Mouse (Mus musculus) megakaryocyte, adult 5-6 weeks (primary cell): ENCODE data around the gene Rbfox3. TPM values are rescaled to one million over a fixed set of nuclear protein-coding genes. Genes with fewer than 3 reads are reported as not detected.

Source experiments
- ATAC-seq: 2 replicates; pipeline ENCODE4 v1.8.0; 2016; ENCODE audit warnings: mild to moderate bottlenecking, inconsistent platforms; ENCODE audit not compliant: poor library complexity, severe bottlenecking
- total RNA-seq, 2 experiments: library from RNA; stranded (forward) in 1 of 2; stranded (reverse) in 1 of 2; fragments of 153-499, 151-499 nt in 1 of 2; fragments of 221-1000, 200-1000 nt in 1 of 2; gene quantifications; 2 replicates each; pipeline versions ENCODE4 v1.2.3 to v1.2.4; 2015 to 2017

Gene Rbfox3
- total RNA-seq, 2 experiments from 2014 or later = not detected

DNA sequence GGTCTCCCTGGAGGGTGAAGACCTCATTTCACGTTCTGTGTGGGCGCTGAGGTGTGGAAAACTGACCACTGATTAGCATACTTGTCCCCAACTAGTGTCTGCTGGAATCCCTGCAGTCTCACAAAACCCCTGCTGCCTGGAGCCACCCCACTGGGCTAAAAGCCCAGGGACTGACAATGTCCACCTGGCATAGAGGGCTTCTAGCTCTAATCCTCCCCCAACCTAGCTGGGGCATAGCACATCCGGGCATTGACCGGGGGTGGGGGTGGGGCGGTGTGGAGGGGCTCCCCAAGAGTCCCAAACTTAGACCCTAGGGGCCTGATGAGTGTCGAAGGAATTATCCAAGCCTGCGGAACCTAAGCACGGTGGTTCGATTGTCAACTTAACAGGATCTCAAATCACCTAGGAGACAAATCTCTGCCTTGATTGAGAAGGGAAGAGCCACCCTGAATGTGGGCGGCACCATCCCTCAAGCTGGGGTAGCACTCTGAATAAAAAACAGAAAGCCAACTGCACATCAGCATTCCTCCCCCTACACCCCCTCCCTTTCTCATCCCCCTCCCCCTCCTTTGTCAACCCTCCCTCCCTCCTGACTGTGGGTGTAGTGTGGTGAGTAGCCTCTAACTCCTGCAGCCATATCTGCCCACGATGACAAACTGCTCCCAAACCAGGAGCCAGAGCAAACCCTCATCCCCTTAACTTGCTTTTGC, 29.5 kb downstream of the Rbfox3 start:
- ATAC-seq = no peak

DNA sequence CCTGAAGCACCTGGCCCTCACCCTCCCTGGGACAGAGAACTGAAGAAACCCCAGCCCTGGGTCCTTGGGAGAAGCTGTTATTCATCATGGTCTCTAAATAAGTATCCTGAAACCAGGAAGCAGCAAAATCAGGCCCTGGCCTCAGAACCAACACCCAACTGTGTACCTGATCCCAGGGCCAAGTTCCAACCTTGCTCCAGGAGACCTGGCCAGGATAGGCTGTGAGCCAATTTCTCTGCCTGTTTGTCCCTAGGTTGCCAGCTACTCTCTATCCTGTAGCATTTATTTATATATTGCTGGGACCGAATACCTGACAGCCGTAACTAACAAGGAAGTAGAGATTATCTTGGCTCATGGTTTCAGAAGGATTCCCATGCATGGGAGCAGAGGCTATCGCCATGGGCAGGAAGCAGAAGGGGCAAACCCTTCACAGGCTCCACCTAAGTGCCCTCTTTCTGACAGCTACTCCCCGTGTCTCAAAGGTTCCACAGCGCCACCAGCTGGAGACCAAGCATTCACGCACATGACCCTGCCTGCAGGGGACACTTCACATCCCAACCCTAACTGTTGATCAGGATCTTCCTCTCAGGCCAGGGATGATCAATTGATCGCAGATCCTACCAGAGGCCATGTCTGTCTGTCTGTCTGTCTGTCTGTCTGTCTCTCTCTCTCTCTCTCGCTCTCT, 31.8 kb downstream of the Rbfox3 start:
- no peak for ATAC-seq

DNA sequence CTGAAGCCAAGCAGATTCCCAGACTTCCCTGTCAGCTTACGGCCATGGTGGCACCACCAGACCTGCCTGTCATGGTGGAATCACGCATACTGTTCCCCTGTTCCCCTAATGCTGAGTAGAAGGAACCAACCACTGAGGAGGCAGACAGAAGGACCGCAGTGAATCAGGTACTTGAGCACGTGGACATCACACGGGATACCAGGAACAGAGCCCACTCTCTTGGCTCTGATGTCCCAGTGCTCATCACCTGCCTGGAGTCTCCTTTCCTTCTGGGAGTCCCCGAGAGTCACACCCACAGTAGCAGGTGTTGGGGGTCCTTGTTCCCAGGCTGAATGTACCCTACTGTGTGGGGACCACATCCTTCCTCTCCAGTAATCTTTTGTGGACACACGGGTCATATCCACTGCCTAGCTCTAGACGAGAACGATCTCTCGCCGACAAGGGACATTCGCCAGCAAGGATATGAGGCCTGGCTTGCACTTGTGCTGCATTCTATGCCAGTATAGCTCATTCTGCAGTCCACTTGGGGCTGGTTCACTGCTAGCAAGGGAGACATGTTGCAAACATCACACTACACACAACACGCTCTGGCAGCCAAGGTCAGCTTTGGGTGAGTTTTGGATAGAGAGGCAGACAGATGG, 32.7 kb downstream of the Rbfox3 start:
- ATAC-seq = no peak

DNA sequence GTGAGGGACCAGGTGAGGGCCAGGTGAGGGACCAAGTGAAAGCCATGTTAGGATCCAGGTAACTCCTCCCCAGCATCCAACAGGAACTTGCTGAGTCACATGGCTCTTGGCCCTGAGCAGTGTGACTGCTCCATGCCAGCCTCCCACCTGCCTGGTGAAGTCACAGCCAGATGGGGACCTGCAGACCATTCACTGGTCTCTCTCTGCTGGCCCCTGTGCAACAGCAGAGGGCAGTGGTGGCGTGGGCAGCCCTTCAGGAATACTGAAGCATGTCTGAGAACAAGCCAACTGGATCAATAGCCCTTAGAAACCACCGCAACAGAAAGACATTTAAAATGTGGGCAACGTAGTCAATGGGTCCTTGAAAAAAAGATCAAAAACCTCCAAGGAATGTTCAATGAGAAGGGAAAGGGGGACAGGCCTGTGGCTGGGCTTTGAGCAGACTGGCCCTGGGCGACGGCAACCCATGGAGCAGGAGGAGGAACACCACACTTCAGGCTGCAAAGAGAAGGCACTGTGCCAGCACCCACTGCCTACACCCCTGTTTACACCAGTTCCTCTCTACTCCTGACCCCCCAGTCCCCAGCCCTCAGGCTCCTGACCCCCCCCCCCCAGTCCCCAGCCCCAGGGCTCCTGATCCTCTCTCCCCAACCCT, 36.0 kb downstream of the Rbfox3 start:
- ATAC-seq = no peak

DNA sequence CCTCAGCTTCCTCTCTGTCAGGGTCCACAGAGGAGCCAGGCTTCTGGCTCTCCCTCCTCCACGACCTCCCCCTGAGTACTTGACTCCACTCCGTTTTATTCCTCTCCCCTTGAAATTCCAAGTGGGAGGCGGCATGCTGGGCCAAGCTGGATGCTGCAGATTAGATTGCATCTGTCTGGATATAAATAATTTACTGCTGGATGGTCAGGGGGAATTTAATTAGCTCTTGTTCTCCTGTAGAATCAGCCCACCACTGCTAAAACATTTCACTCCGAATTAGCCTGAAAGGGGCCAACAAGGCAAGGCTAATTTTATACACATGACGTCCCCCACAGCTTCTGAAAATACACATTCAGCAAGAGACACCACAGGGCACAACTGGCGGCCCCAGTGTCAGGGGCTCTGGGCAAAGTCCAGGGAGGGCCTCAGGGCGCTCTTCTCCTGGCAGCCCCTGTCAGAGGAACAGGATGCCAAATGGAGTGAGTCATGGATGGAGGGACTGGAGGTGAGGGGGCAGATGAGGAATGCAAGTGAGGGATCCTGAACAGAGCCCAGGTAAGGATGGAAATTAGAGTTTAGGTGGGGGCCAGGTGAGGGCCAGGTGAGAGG, 36.8 kb downstream of the Rbfox3 start:
- no peak for ATAC-seq

DNA sequence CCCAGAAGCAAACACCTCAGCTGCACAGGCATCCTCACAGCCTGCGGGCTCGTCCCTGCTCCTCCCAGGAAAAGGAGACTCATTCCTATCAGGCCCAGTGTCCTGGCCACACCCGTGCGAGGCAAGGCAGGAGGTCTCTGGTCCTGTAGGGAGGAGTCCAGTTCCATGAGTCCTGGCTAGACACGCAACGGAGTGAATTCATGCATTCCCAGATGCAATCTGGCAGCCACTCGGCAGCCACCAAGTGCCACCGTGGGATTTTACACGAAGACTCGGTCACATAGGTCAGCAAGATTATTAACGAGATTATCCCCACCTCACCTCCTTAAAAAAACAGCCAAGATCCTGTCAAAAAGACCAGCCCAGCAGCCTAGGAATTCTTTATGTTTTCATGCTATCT, 37.4 kb downstream of the Rbfox3 start:
- no peak for ATAC-seq

DNA sequence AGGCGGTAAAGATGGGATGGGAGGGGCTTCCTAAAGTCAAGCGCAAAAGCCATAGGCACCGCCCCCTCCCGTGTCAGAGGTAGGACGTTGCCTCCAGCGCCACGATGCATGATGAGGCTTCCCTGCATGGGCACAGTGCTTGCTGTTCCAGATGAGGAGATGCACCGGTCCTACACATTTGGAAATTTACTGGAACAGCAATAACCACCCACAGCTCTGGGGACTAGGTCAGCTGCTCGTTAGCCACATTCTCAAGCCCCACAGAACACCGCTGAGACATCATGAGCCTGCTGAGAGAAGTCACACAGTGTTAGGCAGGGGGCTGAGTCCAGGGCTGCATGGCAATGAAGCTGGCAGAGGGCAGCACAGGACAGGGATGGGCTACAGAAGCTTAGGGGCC, 39.9 kb downstream of the Rbfox3 start:
- ATAC-seq = no peak

DNA sequence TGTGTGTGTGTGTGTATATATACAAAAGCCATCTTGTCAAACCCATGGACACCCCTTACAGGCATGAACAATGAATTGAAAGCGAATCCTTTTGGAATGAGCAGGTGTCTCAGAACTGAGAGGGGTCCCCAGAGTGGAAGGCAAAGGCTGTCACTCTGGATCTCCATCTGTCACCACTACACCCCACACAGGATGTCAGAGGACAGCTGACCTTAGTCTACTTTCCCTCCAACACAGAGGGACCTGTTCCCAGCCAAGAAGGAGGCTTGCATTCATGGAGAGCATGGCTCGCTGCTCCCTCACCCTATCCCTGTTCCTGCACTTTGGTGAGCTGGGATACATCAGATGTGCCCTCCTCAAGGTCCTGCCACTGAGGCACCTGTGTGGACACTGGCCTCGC, 48.0 kb downstream of the Rbfox3 start:
- no peak for ATAC-seq

DNA sequence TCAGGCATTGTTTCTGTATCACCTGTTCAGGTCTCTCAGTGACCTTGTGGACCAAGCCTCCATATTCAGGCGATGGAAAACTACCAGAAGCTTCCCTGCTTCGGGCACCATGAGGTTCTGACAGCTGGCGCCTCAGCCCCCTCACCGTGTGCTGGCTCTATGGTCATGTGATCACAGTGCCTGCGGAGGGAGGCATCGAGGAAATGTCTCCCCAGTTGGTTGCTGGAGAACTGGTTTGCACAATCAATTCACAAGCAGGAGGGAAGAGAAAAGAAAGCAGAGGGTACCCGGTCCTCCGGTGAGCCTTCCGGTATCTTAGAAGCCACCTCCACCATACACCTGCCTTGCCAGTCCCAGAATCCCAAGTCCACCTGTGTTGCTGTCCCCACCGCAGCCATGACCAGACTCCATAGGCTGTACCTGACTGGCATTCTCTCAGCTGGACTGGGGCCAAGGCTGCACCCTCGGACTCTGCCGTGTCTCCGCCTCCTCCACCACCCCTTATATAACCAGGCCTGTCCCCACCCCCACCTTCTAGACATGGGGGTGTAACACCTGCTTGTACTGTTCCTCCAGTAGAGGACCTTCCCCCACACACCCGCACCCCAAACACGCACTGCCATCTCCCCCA, 49.5 kb downstream of the Rbfox3 start:
- ATAC-seq = no peak

DNA sequence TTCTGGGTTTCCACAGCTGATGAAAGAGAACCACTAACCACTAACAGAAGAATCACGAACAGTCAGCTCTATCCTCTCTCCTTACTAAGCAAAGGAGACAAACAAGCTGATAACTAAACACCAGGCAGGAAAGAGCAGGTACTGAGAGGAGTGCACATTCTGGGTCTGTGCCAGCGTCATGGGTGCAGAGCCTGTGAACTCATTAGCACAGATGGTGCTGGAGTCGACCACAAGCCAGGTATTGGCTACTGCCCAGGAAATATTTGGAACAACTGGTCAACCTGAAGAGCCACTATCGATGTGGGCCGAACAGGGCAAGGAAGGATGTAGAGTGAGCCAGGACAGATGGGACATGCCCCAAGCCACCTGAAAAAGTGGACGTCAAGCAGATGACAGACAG, 50.2 kb downstream of the Rbfox3 start:
- ATAC-seq = no peak

DNA sequence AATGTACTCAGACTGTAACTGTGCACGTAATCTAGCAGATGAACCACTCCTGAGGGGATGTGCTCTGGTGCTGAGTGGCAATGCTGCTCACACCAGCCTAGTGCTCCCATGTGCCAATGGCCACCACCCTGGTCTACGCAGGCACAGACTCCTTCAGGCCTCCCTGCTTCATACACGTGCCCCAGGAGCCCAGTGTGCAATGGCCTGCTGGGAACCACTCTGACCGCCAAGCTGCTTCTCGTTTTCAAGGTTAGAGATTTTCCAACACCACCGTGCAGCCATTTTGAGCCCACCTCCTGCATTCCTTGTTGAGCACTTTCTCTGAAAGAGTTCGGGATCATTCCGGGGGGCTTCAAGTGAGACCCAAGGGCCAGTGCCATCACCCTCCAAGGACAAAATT, 50.6 kb downstream of the Rbfox3 start:
- ATAC-seq = no peak

DNA sequence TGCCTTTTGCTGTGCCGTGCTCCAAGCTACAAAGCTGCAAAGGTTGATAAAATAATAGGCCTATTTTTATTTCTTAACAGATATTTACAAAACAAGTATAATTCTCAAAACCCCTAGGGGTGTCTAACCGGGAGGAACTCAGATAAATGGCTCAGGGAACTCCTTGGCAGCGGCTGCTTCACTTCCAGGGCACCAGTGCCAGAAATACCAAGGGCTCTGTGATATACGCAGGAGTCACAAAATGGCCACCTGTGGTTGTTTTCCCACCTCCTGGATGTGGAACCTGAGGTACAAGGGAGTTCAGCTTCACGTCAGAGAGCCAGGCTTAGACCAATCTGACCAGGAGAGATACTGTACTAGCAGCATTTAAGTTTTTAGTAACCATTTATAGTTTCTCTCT, 51.6 kb downstream of the Rbfox3 start:
- no peak for ATAC-seq

DNA sequence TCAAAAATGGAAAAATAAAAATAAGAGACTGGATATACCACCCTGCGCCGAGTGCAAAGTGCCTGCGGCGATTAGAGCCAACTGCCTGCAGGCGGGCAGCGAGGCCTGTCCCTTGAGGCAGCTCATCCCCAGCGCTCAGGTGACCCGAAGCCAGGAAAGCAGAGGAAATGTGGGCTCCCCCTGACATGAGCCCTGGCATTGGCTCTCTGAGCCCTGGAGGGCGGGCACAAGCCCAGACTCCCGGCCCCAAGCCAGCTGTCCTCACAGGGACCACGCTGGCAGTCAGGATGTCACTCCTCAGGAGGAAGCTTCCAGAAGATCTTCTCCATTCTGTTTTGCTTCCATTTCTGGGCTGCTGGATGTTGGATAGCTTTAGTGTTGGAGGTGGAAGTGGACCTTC, 53.1 kb downstream of the Rbfox3 start:
- ATAC-seq = no peak

DNA sequence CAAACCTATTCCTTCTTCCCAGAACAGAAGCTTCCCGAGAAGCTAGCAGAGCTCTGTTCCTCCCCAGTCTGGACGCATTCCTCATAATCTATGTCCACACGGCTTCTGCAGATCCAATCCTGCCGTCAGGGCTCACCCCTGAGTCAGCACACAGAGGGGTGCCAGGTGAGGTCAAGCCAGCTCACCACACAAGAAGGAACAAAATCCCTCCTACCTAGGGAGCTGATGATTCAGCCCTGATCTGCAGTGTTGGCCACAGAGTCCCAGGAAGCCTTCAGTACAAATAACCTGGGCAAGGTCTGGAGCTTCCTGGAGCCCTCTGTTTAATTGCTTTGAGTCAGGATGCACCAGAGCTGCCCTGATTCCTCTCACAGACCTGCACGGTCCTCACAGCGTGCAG, 60.0 kb downstream of the Rbfox3 start:
- ATAC-seq = no peak

DNA sequence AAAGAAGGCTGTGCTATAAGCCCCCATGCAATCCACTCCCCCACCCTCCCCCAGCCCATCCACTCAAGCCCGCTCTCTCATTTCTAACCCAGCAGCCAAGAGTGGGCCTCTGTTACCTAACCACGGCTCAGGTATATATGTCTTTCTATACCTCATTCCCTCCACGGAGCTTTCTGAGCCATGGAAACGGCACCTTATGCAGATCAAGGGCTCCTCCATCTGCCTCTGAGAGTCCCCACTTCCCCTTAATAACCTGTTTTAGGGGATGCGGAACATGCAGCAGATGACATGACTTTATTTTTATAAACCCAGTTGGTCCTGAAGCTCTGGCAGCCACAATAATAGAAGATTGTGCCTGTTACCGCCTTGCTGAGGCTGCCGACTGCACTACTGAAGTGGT, 63.4 kb downstream of the Rbfox3 start:
- ATAC-seq = no peak

DNA sequence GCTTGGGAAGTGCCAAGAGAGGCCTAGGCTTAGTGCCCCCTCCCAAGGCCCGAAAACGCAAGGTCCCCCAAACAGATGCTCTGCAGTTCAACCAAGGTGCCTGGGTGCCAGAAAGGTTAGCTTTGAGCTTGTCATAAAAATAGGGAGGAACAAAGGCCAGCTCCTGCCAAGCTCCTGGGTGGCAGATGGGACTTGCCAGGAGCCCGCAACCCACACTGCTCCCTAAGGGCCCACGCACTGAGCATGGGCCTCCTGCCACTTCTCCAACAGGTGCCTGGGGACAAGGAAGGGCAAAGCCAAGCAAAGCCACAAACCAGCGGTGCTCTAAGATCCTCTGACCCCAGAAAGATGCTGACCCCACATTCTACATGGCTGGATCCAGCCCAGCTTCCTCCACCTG, 70.4 kb downstream of the Rbfox3 start:
- ATAC-seq = no peak

DNA sequence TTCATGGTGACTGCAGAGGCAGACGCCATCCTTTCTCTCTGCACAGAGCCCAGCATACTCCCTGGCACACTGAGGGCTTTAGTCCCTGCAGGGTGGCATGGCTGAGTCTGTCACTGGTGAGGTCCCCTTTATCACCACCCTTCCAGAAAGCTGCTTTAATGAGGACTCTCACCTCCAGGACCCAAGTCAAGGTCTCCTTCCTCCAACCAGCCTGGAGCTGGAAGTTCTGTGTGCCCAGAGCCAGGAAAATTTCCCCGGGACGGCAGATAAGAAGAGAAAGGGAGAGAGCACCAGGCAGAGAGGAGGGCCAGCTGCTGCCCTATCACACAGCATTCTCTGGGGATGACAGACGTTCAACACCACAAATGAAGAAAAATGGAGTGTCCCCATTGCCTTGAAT, 73.2 kb downstream of the Rbfox3 start:
- ATAC-seq = no peak

DNA sequence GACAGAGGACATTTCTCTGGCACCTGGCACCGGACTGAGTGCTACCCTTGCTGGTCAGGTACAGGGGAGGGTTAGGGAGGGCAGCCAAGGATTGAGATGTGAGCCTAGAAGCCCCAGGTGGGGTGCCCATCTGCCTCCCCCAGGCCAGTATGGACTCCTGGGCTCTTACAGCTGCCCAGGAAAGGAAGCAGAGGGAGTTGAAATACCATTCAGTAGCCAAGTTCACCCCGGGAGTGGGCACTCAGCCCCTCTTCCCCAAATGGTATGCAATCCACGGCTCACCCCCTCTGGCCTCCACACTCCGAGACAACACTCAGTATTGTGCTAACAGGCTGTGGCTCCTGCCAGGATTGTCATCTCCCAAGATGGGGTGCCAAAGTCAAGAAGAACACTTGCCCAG, 74.5 kb downstream of the Rbfox3 start:
- ATAC-seq = no peak

DNA sequence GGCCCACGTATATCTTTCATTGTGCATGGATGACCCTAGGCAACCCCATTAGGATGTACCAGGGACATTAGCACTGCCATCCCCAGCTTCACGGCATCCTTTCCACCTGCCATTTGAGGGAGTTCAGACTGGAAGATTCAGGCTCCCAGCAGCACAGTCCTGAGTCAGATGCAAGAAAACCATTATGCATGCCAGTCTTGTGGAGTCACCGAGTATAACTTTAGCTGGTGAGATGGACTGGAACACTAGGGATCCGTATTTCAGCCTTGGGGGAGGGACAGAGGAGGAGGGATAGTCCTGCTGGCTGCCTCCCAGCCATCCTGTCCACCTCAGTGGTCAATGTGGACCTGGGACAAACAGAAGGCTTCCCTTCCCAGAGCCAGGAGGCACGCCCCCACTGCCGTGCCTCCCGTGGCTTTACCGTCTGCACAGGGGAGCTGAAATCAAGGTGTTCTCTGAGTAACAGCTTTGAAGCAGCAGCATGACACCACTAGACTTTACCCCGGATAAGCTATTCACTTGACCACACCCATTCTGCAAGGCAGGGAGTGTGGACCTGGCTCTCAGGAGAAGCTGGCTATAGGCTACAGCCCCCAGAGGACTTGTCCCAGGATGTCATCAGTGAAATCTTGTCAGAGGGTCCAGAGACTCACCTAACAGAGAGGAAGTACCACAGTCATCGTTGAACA, 78.5 kb downstream of the Rbfox3 start:
- no peak for ATAC-seq

DNA sequence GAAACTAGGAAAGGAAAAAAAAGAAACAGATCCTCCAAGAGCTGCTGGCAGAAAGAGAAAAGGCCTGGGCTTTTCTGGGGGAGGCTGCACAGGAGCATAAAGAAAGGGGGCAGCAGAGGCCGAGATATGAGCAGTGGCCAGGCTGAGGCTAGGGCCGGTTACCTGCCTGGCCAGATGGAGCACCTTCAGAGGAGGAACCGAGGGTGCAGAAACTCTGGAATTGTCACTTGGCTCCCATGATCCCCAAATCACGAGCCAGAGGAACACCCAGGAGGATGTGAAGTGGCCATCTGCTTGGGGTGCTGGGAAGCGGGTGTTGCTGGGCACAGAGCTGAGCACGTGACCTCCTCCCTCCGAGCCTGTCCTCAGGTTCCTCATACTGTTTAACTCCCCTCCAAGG, 79.7 kb downstream of the Rbfox3 start:
- no peak for ATAC-seq
